Comparison of ENCODE assay signal across 22 mouse cellular contexts in genomic region chr8:74949445-74949844, GRCm38 (mm10). TPM values are rescaled to one million over a fixed set of nuclear protein-coding genes. Genes with fewer than 3 reads are reported as not detected.
DNase-seq lines count a peak whose midpoint lies in the region; ATAC-seq lines count a peak whose summit lies in the region.
"Had no signal": no experiment of that assay in that cellular context is flagged by ENCODE, and none has a peak within 500 bp of the region (broad histone marks: within the 10 kb centered on the region; RNA-seq: fewer than 3 reads in every experiment).

No protein-coding gene starts in this region.

- H3K4me3 ChIP-seq in brown adipose tissue, adult 24 weeks (ENCODE audit: insufficient read depth, low read depth, low read length) = no peak overlapping the region
- H3K4me3 ChIP-seq: embryonic facial prominence, embryonic 13.5 days; embryonic facial prominence, embryonic 15.5 days; erythroblast, embryonic 14.5 days; forebrain, embryonic 10.5 days; forebrain, embryonic 12.5 days had no signal

- H3K27ac ChIP-seq in brown adipose tissue, adult 24 weeks (replicated peaks; ENCODE audit: low read depth, low read length) = peak overlapping the region; percentile 50
- H3K27ac ChIP-seq: embryonic facial prominence, embryonic 13.5 days; embryonic facial prominence, embryonic 15.5 days; forebrain, embryonic 10.5 days; forebrain, embryonic 12.5 days had no signal

- intact Hi-C loops in heart, postnatal 36 days (cut with DNase I) = no loop called here

- DNase-seq in heart, adult 11 months = peak; percentile 11
- no peak for DNase-seq in heart, postnatal 36 days
- peak; percentile 42 for DNase-seq in 416B (ENCODE audit: low read depth)
- no peak for DNase-seq in layer of hippocampus, adult 8-10 months (ENCODE audit: low spot score in 2 of 2)
- DNase-seq: adrenal gland, adult 8-10 months; cerebellum, adult 11 months; cerebellum, adult 18-20 months; cerebellum, adult 8-10 months; cerebellum, adult 9-11 months; cerebellum, postnatal 25 days; embryo, embryonic 11 days had no signal

- H3K4me1 ChIP-seq in brown adipose tissue, adult 24 weeks (ENCODE audit: control insufficient read depth, insufficient read depth, insufficient read length, low read length) = no peaks in the 10 kb centered on the region
- H3K4me1 ChIP-seq: embryonic facial prominence, embryonic 13.5 days; embryonic facial prominence, embryonic 15.5 days; forebrain, embryonic 10.5 days; forebrain, embryonic 12.5 days had no signal

- peak; percentile 70 for ATAC-seq in granulocyte monocyte progenitor cell, adult 5-6 weeks (replicated peaks; ENCODE audit: poor library complexity, severe bottlenecking)
- ATAC-seq in megakaryocyte, adult 5-6 weeks (ENCODE audit: poor library complexity, severe bottlenecking) = no peak
- ATAC-seq in monocyte, adult 5-6 weeks (replicated peaks; ENCODE audit: insufficient number of reproducible peaks, low FRiP score, low TSS enrichment, poor library complexity, severe bottlenecking) = no peak
- ATAC-seq: forebrain, embryonic 14.5 days; forebrain, embryonic 16.5 days had no signal

RNA-seq across cellular contexts. Expression of gene Hmgxb4, which starts 43.7 kb away (rescaled TPM):
- 10 to 100 TPM; 12.7 to 16.3 TPM for total RNA-seq in heart, postnatal 36 days (2021)
- 7.4 and 9.7 TPM in 2 replicates for polyA plus RNA-seq in brown adipose tissue, adult 24 weeks (2012; ENCODE audit: insufficient read depth, insufficient read length, missing spikeins)
- 59.6 and 71.8 TPM in 2 replicates for total RNA-seq in granulocyte monocyte progenitor cell, adult 5-6 weeks (2014; fragmentation: Nextera tagmentation)
- total RNA-seq in granulocyte monocyte progenitor cell, adult 5-6 weeks (2017) = 63.6 TPM in 2 replicates
- total RNA-seq in megakaryocyte, adult 5-6 weeks (2015) = 24.4 and 28.4 TPM in 2 replicates
- total RNA-seq in megakaryocyte, adult 5-6 weeks (2017) = 77.8 and 95.8 TPM in 2 replicates
- 10 to 100 TPM; 26.2 to 29.8 (median 27.6) TPM for total RNA-seq in layer of hippocampus, adult 8-10 months (2022)
- 29.7 to 52.8 TPM (median 33.2 TPM) in 3 replicates for total RNA-seq in monocyte, adult 5-6 weeks (2017)

Comparison
In these comparisons a context has a peak if more than half of its experiments do, and no peak if none do; other contexts are left out.
1. DNase-seq: peak in heart, adult 11 months (single experiment) and 416B (single experiment); none in heart, postnatal 36 days (0 of 2) and layer of hippocampus, adult 8-10 months (0 of 2).